Mouse (Mus musculus): Measurements from ENCODE around the gene Gm10803.

Gm10803 gene

DNA sequence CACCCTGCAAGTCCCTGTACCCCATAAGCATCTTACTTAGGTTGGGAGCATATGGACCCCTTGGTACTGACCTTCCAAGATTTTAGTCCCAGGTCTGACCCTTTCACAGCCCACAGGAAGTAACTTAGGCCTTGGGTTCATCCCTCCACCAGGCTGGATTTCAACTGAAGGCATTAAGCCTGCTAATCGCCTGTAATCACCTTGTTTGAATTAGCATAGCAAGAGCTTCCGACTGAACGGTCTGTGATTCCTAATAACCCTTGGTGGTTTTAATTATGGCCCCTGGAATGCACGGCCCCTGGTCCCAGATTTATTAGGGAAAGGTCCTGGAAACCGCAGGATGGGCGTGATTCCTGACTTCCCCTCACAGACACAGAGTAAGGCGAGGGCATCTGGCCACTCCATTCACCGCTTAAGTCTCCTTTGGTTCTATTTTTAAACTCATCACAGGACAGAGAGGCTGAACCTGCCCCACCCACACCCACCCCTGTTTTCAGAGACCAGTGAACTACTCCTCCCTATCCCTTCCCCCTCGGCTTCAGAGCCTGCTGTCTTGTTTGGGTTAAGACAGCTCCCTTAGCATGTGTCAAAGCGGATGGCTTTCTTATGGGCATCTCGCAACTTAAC is 31.9 kb downstream of the Gm10803 start:
- DNase-seq (ENCODE audit: low spot score in 2 of 2), result no peak

GRCm38 (mm10) chr2:93593121-93593520 is 32.8 kb downstream of the Gm10803 start:
- no peak for DNase-seq (ENCODE audit: low spot score in 2 of 2)

GRCm38 (mm10) chr2:93597145-93597544 is 36.8 kb downstream of the Gm10803 start:
- DNase-seq (ENCODE audit: low spot score in 2 of 2), result no peak

- peak in 1 of 2 experiments; percentile 5 for DNase-seq (ENCODE audit: low spot score in 2 of 2)
Measured at GRCm38 (mm10) chr2:93599731-93600130, 39.4 kb downstream of the Gm10803 start.

DNA sequence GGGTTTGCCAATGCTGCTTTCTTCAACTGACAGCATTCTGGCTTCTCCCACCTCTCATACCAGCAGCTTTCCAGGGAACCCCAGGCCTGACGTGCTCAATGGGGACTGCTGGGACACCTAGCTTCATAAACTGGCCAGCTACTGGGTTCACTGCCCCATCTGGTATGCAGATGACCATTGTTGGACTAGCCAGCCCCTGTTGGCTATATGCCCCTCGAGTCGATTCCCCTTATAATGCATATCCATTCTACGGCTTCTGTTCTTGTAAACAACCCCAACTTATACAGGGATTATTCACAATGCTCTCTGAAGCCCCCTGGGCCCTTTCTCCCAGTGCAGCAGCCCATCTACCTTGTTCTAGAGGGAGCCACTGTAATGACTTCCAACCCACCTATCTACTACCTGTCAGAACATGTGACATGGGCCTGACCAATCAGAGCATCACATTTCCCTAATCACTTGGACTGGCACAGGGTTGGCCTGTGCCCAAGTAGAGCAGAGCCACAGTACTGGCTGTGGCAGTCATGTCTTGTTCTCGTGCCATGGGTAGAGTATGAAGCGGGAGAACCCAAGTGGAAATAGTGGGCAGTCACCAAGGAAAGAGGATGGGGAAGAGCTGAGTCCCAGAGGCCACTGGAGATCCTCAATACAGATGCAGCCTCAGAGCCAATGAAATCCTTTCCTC is 44.4 kb downstream of the Gm10803 start:
- DNase-seq (ENCODE audit: low spot score in 2 of 2), result no peak

DNA sequence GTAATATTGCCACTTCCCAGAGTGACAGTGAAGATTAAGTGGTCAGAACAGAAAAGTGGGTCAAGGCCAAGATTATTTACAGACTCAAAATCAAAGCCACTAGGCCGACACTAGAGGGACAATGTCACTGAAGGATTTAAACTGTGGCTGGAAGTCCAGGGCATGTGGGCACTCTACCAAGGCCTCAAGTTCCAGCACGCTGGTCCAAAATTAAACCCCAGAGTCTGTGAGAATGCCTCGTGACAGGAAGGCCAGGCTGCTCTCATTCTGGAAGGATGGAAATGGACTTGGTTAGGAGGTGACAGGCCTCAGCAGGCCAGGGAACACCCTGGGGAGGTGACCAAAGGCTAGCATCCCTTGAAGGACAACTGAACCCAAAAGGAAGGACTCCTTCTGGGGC is 48.4 kb downstream of the Gm10803 start:
- DNase-seq (ENCODE audit: low spot score in 2 of 2), result no peak

DNA sequence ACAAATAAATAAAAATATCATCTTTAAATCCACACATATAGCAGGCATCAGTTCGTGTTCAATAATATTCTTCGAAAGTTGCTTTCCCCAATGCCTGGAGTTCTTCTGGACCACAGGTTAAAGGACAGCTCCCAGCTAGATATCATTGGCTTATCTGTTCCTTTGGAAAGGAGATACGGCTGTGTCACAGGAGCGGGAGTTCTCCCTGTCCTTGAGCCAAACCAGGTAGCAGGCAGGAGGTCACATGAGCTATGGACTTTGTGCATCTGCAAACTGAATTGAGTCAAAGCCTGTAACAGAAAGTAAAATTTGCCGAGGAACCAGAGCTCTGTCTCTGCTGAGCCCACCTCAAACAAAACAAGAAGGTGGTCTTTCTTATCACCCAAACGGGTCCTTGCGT is 52.7 kb downstream of the Gm10803 start:
- no peak for DNase-seq (ENCODE audit: low spot score in 2 of 2)

Measured in frontal cortex, postnatal 25 days (tissue).